ENCODE assay signal across 28 mouse cellular contexts in genomic region chr10:116956483-116957158, GRCm38 (mm10). TPM values are rescaled to one million over a fixed set of nuclear protein-coding genes. Genes with fewer than 3 reads are reported as not detected.
A peak's percentile ranks its signal among the peaks of the same experiment; 100 is the strongest.
DNase-seq lines count a peak whose midpoint lies in the region; ATAC-seq and TF ChIP-seq lines count a peak whose summit lies in the region.
"Had no signal": no experiment of that assay in that cellular context is flagged by ENCODE, and none has a peak within 500 bp of the region (broad histone marks: within the 10 kb centered on the region; RNA-seq: fewer than 3 reads in every experiment).

No protein-coding gene starts in this region.

- H3K27ac ChIP-seq in thymus, adult 2 months (ENCODE audit: control insufficient read depth, insufficient read depth, low read length) = no peak overlapping the region
- H3K27ac ChIP-seq: embryonic facial prominence, embryonic 13.5 days; embryonic facial prominence, embryonic 15.5 days; forebrain, embryonic 10.5 days; forebrain, embryonic 12.5 days had no signal

- H3K4me1 ChIP-seq in thymus, adult 2 months (replicated peaks; ENCODE audit: control insufficient read depth, insufficient read depth, low read length) = no peaks in the 10 kb centered on the region
- H3K4me1 ChIP-seq: embryonic facial prominence, embryonic 13.5 days; embryonic facial prominence, embryonic 15.5 days; forebrain, embryonic 10.5 days; forebrain, embryonic 12.5 days had no signal

- no peak for TF ChIP-seq CTCF in thymus, adult 2 months (IDR thresholded peaks at IDR 0.05; ENCODE audit: borderline replicate concordance, control insufficient read depth, extremely low read depth, insufficient read depth, low read length, poor library complexity)

- no peak for DNase-seq in frontal cortex, postnatal 10 days (ENCODE audit: low spot score in 2 of 2)
- peak; percentile 11 for DNase-seq in right cerebral cortex, adult 18-20 months
- DNase-seq in right cerebral cortex, postnatal 25 days = no peak
- DNase-seq in telencephalon, adult 2 months (ENCODE audit: low read depth, low spot score) = peak; percentile 26
- DNase-seq in thymus, adult 2 months = no peak
- DNase-seq: adrenal gland, adult 2 months; adrenal gland, postnatal 10 days; adrenal gland, postnatal 25 days; B cell, adult 2 months; cerebellum, adult 11-12 months; cerebellum, adult 8-10 months; cerebellum, adult 9-11 months; cerebellum, postnatal 14 days; cerebellum, postnatal 36 days; embryo, embryonic 11 days had no signal

- no peaks in the 10 kb centered on the region for H3K36me3 ChIP-seq in thymus, adult 2 months (ENCODE audit: control insufficient read depth, insufficient read depth, low read length)
- H3K36me3 ChIP-seq: embryonic facial prominence, embryonic 15.5 days; forebrain, embryonic 10.5 days; forebrain, embryonic 12.5 days; G1E had no signal

- H3K27me3 ChIP-seq in thymus, adult 2 months (ENCODE audit: control insufficient read depth, insufficient read depth, low read length) = no peaks in the 10 kb centered on the region
- H3K27me3 ChIP-seq: CH12.LX; embryonic facial prominence, embryonic 13.5 days; embryonic facial prominence, embryonic 15.5 days; forebrain, embryonic 12.5 days; Patski had no signal

- TF ChIP-seq POLR2A in thymus, adult 2 months (IDR thresholded peaks at IDR 0.05; ENCODE audit: control insufficient read depth, extremely low read depth, insufficient read depth, low read length, poor library complexity) = no peak

- peak; percentile 86 for ATAC-seq in frontal cortex, adult (ENCODE audit: low TSS enrichment)
- ATAC-seq: CD4-positive, CD25-positive, alpha-beta regulatory T cell, adult 4 months; forebrain, embryonic 14.5 days; forebrain, embryonic 16.5 days; Patski had no signal

- H3K4me3 ChIP-seq in thymus, adult 2 months (ENCODE audit: control insufficient read depth, insufficient read depth, low read length) = no peak overlapping the region
- H3K4me3 ChIP-seq: embryonic facial prominence, embryonic 13.5 days; embryonic facial prominence, embryonic 15.5 days; erythroblast, embryonic 14.5 days; forebrain, embryonic 10.5 days; forebrain, embryonic 12.5 days had no signal

- 97% methylated on average over 11 of the region's 11 CpGs for WGBS in thymus, adult 2 months

RNA-seq across cellular contexts. Expression of gene Rab3ip, which starts 6.1 kb away (rescaled TPM):
- polyA plus RNA-seq in thymus, adult 2 months (2012; rRNA removed) = 138 and 151 TPM in 2 replicates

RNA-seq across cellular contexts. Expression of gene Gm10271, which starts 15.8 kb away (rescaled TPM):
- polyA plus RNA-seq in thymus, adult 2 months (2012; rRNA removed) = not detected in 2 replicates
- polyA plus RNA-seq: adrenal gland, adult 2 months; CD4-positive, CD25-positive, alpha-beta regulatory T cell, adult 4 months; embryonic facial prominence, embryonic 11.5 days; embryonic facial prominence, embryonic 13.5 days; embryonic facial prominence, embryonic 15.5 days; erythroblast, embryonic 14.5 days; forebrain, embryonic 10.5 days; forebrain, embryonic 12.5 days; forebrain, embryonic 14.5 days; forebrain, embryonic 16.5 days; G1E; Patski had no signal

RNA-seq across cellular contexts. Expression of gene Best3, which starts 29.5 kb away (rescaled TPM):
- polyA plus RNA-seq in thymus, adult 2 months (2012; rRNA removed) = 0.11 TPM in 1 of 2 replicates, not detected in the other
- polyA plus RNA-seq: CD4-positive, CD25-positive, alpha-beta regulatory T cell, adult 4 months; erythroblast, embryonic 14.5 days; forebrain, embryonic 10.5 days; forebrain, embryonic 14.5 days; forebrain, embryonic 16.5 days; G1E; Patski had no signal

RNA-seq across cellular contexts. Expression of gene Myrfl, which starts 59.9 kb away (rescaled TPM):
- 0.12 and 0.22 TPM in 2 replicates for polyA plus RNA-seq in thymus, adult 2 months (2012; rRNA removed)
- polyA plus RNA-seq: erythroblast, embryonic 14.5 days; forebrain, embryonic 10.5 days; G1E had no signal

Comparison
In these comparisons a context has a peak if more than half of its experiments do, and no peak if none do; other contexts are left out.
1. DNase-seq: peak in right cerebral cortex, adult 18-20 months (single experiment) and telencephalon, adult 2 months (single experiment); none in frontal cortex, postnatal 10 days (0 of 2), right cerebral cortex, postnatal 25 days (single experiment) and thymus, adult 2 months (single experiment).